Mouse (Mus musculus): Measurements from ENCODE around the gene Cacna1c. TPM values are rescaled to one million over a fixed set of nuclear protein-coding genes. Genes with fewer than 3 reads are reported as not detected.

Gene Cacna1c
- polyA plus RNA-seq, 1 experiment from 2014 or later, result 0.64 TPM

- H3K27me3 ChIP-seq (replicated peaks), result peaks cover 5% of the 10 kb centered on the region; the same call in 1 of the 2 replicates
Observed at GRCm38 (mm10) chr6:118705840-118706239, 490.4 kb downstream of the Cacna1c start.

GRCm38 (mm10) chr6:118694626-118695025 lies 501.6 kb downstream of the Cacna1c start:
- Histone ChIP-seq H3K27me3 (replicated peaks) (no peaks in the 10 kb centered on the region; the same call in 1 of the 2 replicates), H3K27ac (no peak overlapping the region), H3K4me1 (no peaks in the 10 kb centered on the region), H3K4me2 (no peak overlapping the region), H3K4me3 (no peak overlapping the region), H3K36me3 (no peaks in the 10 kb centered on the region), H3K9ac (no peak overlapping the region), H3K9me3 (replicated peaks) (no peaks in the 10 kb centered on the region)
- no peak for ATAC-seq
- WGBS (ENCODE audit: insufficient replicate concordance), result 45% methylated on average over 4 of the region's 4 CpGs

More at GRCm38 (mm10) chr6:118705840-118706239, 490.4 kb downstream of the Cacna1c start:
- H3K9me3 ChIP-seq (replicated peaks), result no peaks in the 10 kb centered on the region
- H3K4me2 ChIP-seq, result no peak overlapping the region
- WGBS (ENCODE audit: insufficient replicate concordance), result 69% methylated on average over 7 of the region's 7 CpGs
- no peak overlapping the region for H3K9ac ChIP-seq
- H3K27ac ChIP-seq, result no peak overlapping the region
- no peak for ATAC-seq
- H3K4me1 ChIP-seq, result no peaks in the 10 kb centered on the region
- no peak overlapping the region for H3K4me3 ChIP-seq
- H3K36me3 ChIP-seq, result no peaks in the 10 kb centered on the region

- H3K36me3 ChIP-seq, result no peaks in the 10 kb centered on the region
- no peaks in the 10 kb centered on the region for H3K4me1 ChIP-seq
- no peak overlapping the region for H3K4me3 ChIP-seq
- no peaks in the 10 kb centered on the region for H3K9me3 ChIP-seq (replicated peaks)
- 80% methylated on average over 3 of the region's 3 CpGs for WGBS (ENCODE audit: insufficient replicate concordance)
- no peak overlapping the region for H3K9ac ChIP-seq
- no peak overlapping the region for H3K27ac ChIP-seq
- ATAC-seq, result no peak
- peaks cover 9% of the 10 kb centered on the region; the same call in 1 of the 2 replicates for H3K27me3 ChIP-seq (replicated peaks)
- H3K4me2 ChIP-seq, result no peak overlapping the region
Observed at GRCm38 (mm10) chr6:118689447-118689846, 506.8 kb downstream of the Cacna1c start.

- 77% methylated on average over 5 of the region's 5 CpGs for WGBS (ENCODE audit: insufficient replicate concordance)
- Histone ChIP-seq H3K27ac (no peak overlapping the region), H3K4me1 (no peaks in the 10 kb centered on the region), H3K4me2 (no peak overlapping the region), H3K9ac (no peak overlapping the region), H3K4me3 (no peak overlapping the region), H3K27me3 (replicated peaks) (peaks cover 9% of the 10 kb centered on the region; the same call in 1 of the 2 replicates), H3K36me3 (no peaks in the 10 kb centered on the region), H3K9me3 (replicated peaks) (no peaks in the 10 kb centered on the region)
- ATAC-seq, result no peak
Observed at GRCm38 (mm10) chr6:118688856-118689255, 507.4 kb downstream of the Cacna1c start.

- no peak for ATAC-seq
- Histone ChIP-seq H3K4me1 (no peaks in the 10 kb centered on the region), H3K9ac (no peak overlapping the region), H3K9me3 (replicated peaks) (no peaks in the 10 kb centered on the region), H3K4me3 (no peak overlapping the region), H3K4me2 (no peak overlapping the region), H3K27ac (no peak overlapping the region), H3K36me3 (no peaks in the 10 kb centered on the region), H3K27me3 (replicated peaks) (peaks cover 8% of the 10 kb centered on the region; the same call in 1 of the 2 replicates)
- WGBS (ENCODE audit: insufficient replicate concordance), result 70% methylated on average over 6 of the region's 6 CpGs
Observed at GRCm38 (mm10) chr6:118680814-118681213, 515.4 kb downstream of the Cacna1c start.

GRCm38 (mm10) chr6:118678031-118678430 lies 518.2 kb downstream of the Cacna1c start:
- Histone ChIP-seq H3K4me3 (no peak overlapping the region), H3K27ac (no peak overlapping the region), H3K27me3 (replicated peaks) (peaks cover 8% of the 10 kb centered on the region; the same call in 1 of the 2 replicates), H3K4me1 (no peaks in the 10 kb centered on the region), H3K9ac (no peak overlapping the region), H3K4me2 (no peak overlapping the region), H3K36me3 (no peaks in the 10 kb centered on the region), H3K9me3 (replicated peaks) (no peaks in the 10 kb centered on the region)
- WGBS (ENCODE audit: insufficient replicate concordance), result 76% methylated on average over 10 of the region's 10 CpGs
- no peak for ATAC-seq

GRCm38 (mm10) chr6:118677306-118677705 lies 518.9 kb downstream of the Cacna1c start:
- no peak for ATAC-seq
- no peaks in the 10 kb centered on the region for H3K36me3 ChIP-seq
- H3K27me3 ChIP-seq (replicated peaks), result peaks cover 8% of the 10 kb centered on the region; the same call in 1 of the 2 replicates
- no peak overlapping the region for H3K4me2 ChIP-seq
- WGBS (ENCODE audit: insufficient replicate concordance), result 77% methylated on average over 6 of the region's 6 CpGs
- no peak overlapping the region for H3K27ac ChIP-seq
- no peak overlapping the region for H3K4me3 ChIP-seq
- no peaks in the 10 kb centered on the region for H3K4me1 ChIP-seq
- H3K9ac ChIP-seq, result no peak overlapping the region
- no peaks in the 10 kb centered on the region for H3K9me3 ChIP-seq (replicated peaks)

GRCm38 (mm10) chr6:118674781-118675180 lies 521.4 kb downstream of the Cacna1c start:
- no peak overlapping the region for H3K4me3 ChIP-seq
- ATAC-seq, result no peak
- no peak overlapping the region for H3K4me2 ChIP-seq
- no peaks in the 10 kb centered on the region for H3K4me1 ChIP-seq
- H3K36me3 ChIP-seq, result no peaks in the 10 kb centered on the region
- 69% methylated on average over 4 of the region's 4 CpGs for WGBS (ENCODE audit: insufficient replicate concordance)
- H3K27ac ChIP-seq, result no peak overlapping the region
- H3K9me3 ChIP-seq (replicated peaks), result no peaks in the 10 kb centered on the region
- peaks cover 8% of the 10 kb centered on the region; the same call in 1 of the 2 replicates for H3K27me3 ChIP-seq (replicated peaks)
- H3K9ac ChIP-seq, result no peak overlapping the region

GRCm38 (mm10) chr6:118673974-118674695 lies 522.1 kb downstream of the Cacna1c start:
- H3K36me3 ChIP-seq, result no peaks in the 10 kb centered on the region
- H3K27me3 ChIP-seq (replicated peaks), result peaks cover 8% of the 10 kb centered on the region; the same call in 1 of the 2 replicates
- WGBS (ENCODE audit: insufficient replicate concordance), result 70% methylated on average over 12 of the region's 12 CpGs
- H3K4me3 ChIP-seq, result no peak overlapping the region
- H3K9me3 ChIP-seq (replicated peaks), result no peaks in the 10 kb centered on the region
- no peak overlapping the region for H3K27ac ChIP-seq
- H3K9ac ChIP-seq, result no peak overlapping the region
- H3K4me1 ChIP-seq, result no peaks in the 10 kb centered on the region
- H3K4me2 ChIP-seq, result no peak overlapping the region
- ATAC-seq, result no peak

GRCm38 (mm10) chr6:118653331-118653730 lies 542.9 kb downstream of the Cacna1c start:
- 66% methylated on average over 4 of the region's 4 CpGs for WGBS (ENCODE audit: insufficient replicate concordance)
- Histone ChIP-seq H3K9ac (no peak overlapping the region), H3K4me3 (no peak overlapping the region), H3K4me2 (no peak overlapping the region), H3K36me3 (no peaks in the 10 kb centered on the region), H3K9me3 (replicated peaks) (no peaks in the 10 kb centered on the region), H3K27ac (no peak overlapping the region), H3K27me3 (replicated peaks) (no peaks in the 10 kb centered on the region), H3K4me1 (peaks cover 3% of the 10 kb centered on the region; the same call in 1 of the 2 replicates)
- ATAC-seq, result no peak

- Histone ChIP-seq H3K9ac (no peak overlapping the region), H3K9me3 (replicated peaks) (no peaks in the 10 kb centered on the region), H3K4me2 (no peak overlapping the region), H3K36me3 (no peaks in the 10 kb centered on the region), H3K27me3 (replicated peaks) (0 out of 2 replicates have a peak, but pooled peaks cover 4% of the 10 kb centered on the region), H3K4me3 (no peak overlapping the region), H3K4me1 (peaks cover 3% of the 10 kb centered on the region; the same call in 1 of the 2 replicates), H3K27ac (no peak overlapping the region)
- no peak for ATAC-seq
- WGBS (ENCODE audit: insufficient replicate concordance), result 74% methylated on average over 6 of the region's 6 CpGs
Observed at GRCm38 (mm10) chr6:118649121-118649783, 547.0 kb downstream of the Cacna1c start.

Measured in liver, embryonic 12.5 days (tissue).